Mouse (Mus musculus): Measurements from ENCODE around the gene Cops2.

Gene Cops2

DNA sequence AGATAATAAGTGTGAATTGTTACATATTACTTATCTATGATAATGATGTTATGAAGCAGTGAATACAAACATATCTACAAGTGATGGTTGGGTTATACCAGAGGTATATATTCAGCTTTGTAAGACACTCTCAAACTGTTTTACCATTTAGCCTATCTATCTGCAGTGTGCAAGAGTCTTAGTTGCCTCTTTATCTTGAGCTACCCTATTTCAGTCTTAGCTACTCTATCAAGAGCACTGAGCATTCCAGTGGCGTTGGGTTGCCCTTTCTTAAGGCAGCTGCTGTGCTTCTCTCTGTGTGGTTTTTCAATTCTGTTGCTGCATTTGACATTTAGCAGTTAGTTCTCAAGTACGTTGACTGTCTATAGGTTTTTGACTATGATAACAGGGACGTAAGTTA is 4.9 kb upstream of the Cops2 start:
- H3K36me3 ChIP-seq (ENCODE audit: control insufficient read depth, insufficient read depth, low read length, poor library complexity, severe bottlenecking) = no peaks in the 10 kb centered on the region
- DNase-seq (ENCODE audit: low read depth, low spot score) = no peak
- no peaks in the 10 kb centered on the region for H3K27me3 ChIP-seq (ENCODE audit: control insufficient read depth, insufficient read depth, low read length, poor library complexity, severe bottlenecking)

DNA sequence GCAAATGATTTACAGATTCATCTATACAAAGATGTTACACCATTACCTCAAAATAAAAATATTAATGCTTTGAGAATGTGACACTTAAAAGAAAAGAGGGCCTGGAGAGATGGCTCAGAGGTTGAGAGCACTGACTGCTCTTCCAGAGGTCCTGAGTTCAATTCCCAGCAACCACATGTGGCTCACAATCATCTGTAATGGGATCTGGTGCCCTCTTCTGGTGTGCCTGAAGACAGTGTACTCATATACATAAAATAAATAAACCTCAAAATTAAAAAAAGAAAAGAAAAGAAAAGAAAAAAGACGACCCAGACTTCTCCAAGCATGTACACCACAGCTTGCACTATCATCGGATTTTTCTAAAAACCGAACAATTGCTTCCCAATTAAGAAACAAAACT is 1.2 kb downstream of the Cops2 start:
- no peaks in the 10 kb centered on the region for H3K27me3 ChIP-seq (ENCODE audit: control insufficient read depth, insufficient read depth, low read length, poor library complexity, severe bottlenecking)
- no peaks in the 10 kb centered on the region for H3K36me3 ChIP-seq (ENCODE audit: control insufficient read depth, insufficient read depth, low read length, poor library complexity, severe bottlenecking)
- DNase-seq (ENCODE audit: low read depth, low spot score) = no peak

- Histone ChIP-seq H3K27me3 (ENCODE audit: control insufficient read depth, insufficient read depth, low read length, poor library complexity, severe bottlenecking) (no peaks in the 10 kb centered on the region), H3K36me3 (ENCODE audit: control insufficient read depth, insufficient read depth, low read length, poor library complexity, severe bottlenecking) (peaks cover 9% of the 10 kb centered on the region; the same call in 1 of the 2 replicates)
- DNase-seq (ENCODE audit: low read depth, low spot score) = no peak
Measured at GRCm38 (mm10) chr2:125851237-125851636, 7.7 kb downstream of the Cops2 start.

DNA sequence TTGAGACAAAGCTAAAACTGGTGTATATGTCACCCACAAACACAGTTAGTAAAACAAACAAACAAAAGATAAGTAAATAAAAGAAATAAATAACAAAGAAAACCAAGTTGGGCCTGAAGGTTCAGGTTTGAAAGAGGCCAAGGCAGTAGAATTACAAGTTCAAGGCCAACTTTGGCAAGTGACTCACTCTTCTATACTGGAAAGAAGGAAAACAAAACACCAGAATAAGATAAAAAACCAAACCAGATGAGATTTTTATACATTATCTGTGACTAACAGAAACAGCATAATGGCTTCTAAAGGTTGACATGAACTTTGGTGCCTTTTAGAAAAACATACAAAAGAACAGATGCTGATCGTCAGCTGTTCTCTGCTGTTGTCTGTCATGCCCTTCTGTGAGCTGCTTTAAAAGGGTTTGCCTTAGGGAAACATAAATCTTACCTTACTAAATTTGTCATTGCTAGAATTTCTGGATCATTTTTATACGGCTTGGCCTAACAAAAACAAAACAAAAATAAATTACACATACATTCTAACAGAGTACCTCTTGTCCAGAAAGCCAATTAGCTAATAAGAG is 20.1 kb downstream of the Cops2 start:
- no peak for DNase-seq (ENCODE audit: low read depth, low spot score)
- H3K27me3 ChIP-seq (ENCODE audit: control insufficient read depth, insufficient read depth, low read length, poor library complexity, severe bottlenecking) = no peaks in the 10 kb centered on the region
- peaks cover 19% of the 10 kb centered on the region; the same call in 1 of the 2 replicates for H3K36me3 ChIP-seq (ENCODE audit: control insufficient read depth, insufficient read depth, low read length, poor library complexity, severe bottlenecking)

- Histone ChIP-seq H3K36me3 (ENCODE audit: control insufficient read depth, insufficient read depth, low read length, poor library complexity, severe bottlenecking) (peaks cover 19% of the 10 kb centered on the region; the same call in 1 of the 2 replicates), H3K27me3 (ENCODE audit: control insufficient read depth, insufficient read depth, low read length, poor library complexity, severe bottlenecking) (no peaks in the 10 kb centered on the region)
- no peak for DNase-seq (ENCODE audit: low read depth, low spot score)
Measured at GRCm38 (mm10) chr2:125838091-125838490, 20.8 kb downstream of the Cops2 start.

GRCm38 (mm10) chr2:125829924-125830323 is 29.0 kb downstream of the Cops2 start:
- H3K27me3 ChIP-seq (ENCODE audit: control insufficient read depth, insufficient read depth, low read length, poor library complexity, severe bottlenecking) = no peaks in the 10 kb centered on the region
- DNase-seq (ENCODE audit: low read depth, low spot score) = no peak
- H3K36me3 ChIP-seq (ENCODE audit: control insufficient read depth, insufficient read depth, low read length, poor library complexity, severe bottlenecking) = peaks cover 10% of the 10 kb centered on the region; the same call in 1 of the 2 replicates

- DNase-seq (ENCODE audit: low read depth, low spot score) = no peak
- H3K27me3 ChIP-seq (ENCODE audit: control insufficient read depth, insufficient read depth, low read length, poor library complexity, severe bottlenecking) = no peaks in the 10 kb centered on the region
- no peaks in the 10 kb centered on the region for H3K36me3 ChIP-seq (ENCODE audit: control insufficient read depth, insufficient read depth, low read length, poor library complexity, severe bottlenecking)
Measured at GRCm38 (mm10) chr2:125827898-125828297, 31.0 kb downstream of the Cops2 start.

GRCm38 (mm10) chr2:125826201-125826600 is 32.7 kb downstream of the Cops2 start:
- DNase-seq (ENCODE audit: low read depth, low spot score) = no peak
- H3K36me3 ChIP-seq (ENCODE audit: control insufficient read depth, insufficient read depth, low read length, poor library complexity, severe bottlenecking) = no peaks in the 10 kb centered on the region
- H3K27me3 ChIP-seq (ENCODE audit: control insufficient read depth, insufficient read depth, low read length, poor library complexity, severe bottlenecking) = no peaks in the 10 kb centered on the region

GRCm38 (mm10) chr2:125820397-125820796 is 38.5 kb downstream of the Cops2 start:
- Histone ChIP-seq H3K36me3 (ENCODE audit: control insufficient read depth, insufficient read depth, low read length, poor library complexity, severe bottlenecking) (no peaks in the 10 kb centered on the region), H3K27me3 (ENCODE audit: control insufficient read depth, insufficient read depth, low read length, poor library complexity, severe bottlenecking) (no peaks in the 10 kb centered on the region)
- no peak for DNase-seq (ENCODE audit: low read depth, low spot score)

DNA sequence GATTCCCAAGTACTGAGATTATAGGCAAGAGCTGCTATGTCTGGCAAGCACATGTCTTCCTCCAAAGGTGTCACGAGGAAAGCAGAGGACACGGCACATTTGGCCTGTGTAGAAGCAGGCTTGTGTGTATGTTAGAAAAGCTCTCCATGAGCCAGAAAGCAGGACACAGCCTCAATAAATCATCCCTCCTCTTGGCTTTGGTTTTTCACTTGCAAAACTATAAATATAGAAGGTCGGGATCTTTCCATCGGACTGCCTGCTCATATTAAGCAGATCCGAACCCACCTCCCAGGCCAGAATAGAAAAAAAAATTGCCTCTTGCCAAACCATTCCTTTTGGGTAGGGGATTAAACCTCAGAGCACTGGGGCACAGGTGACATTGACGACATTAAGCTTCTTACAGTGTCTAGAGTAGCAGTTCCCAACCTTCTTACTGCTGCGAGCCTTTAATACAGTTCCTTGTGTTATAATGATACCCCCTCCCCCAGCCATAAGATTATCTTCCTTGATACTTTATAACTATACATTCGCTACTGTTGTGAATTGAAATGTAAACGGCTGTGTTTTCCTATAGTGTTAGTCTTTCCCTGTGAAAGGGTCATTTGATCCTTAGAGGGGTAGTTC is 44.9 kb downstream of the Cops2 start:
- no peaks in the 10 kb centered on the region for H3K27me3 ChIP-seq (ENCODE audit: control insufficient read depth, insufficient read depth, low read length, poor library complexity, severe bottlenecking)
- no peak for DNase-seq (ENCODE audit: low read depth, low spot score)
- no peaks in the 10 kb centered on the region for H3K36me3 ChIP-seq (ENCODE audit: control insufficient read depth, insufficient read depth, low read length, poor library complexity, severe bottlenecking)

DNA sequence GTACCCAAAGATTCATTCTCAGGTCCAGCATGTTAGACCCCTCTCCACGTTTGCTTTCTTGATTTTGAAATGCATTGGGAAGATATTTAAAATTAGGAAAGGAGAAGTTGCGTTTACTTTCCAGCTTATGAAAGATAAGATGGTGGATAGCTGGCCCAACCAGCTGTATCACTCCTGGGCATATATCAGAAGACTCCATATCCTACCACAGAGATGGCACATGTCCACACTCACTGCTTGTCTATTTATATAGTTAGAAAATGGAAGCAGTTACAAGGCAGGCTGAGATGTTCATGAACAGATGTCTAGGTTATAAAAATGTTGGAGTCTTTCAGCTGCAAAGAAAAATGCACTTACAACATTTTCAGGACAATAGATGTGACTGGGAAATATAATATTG is 47.6 kb downstream of the Cops2 start:
- no peaks in the 10 kb centered on the region for H3K36me3 ChIP-seq (ENCODE audit: control insufficient read depth, insufficient read depth, low read length, poor library complexity, severe bottlenecking)
- H3K27me3 ChIP-seq (ENCODE audit: control insufficient read depth, insufficient read depth, low read length, poor library complexity, severe bottlenecking) = no peaks in the 10 kb centered on the region
- DNase-seq (ENCODE audit: low read depth, low spot score) = no peak

GRCm38 (mm10) chr2:125809551-125809950 is 49.4 kb downstream of the Cops2 start:
- DNase-seq (ENCODE audit: low read depth, low spot score) = no peak
- Histone ChIP-seq H3K36me3 (ENCODE audit: control insufficient read depth, insufficient read depth, low read length, poor library complexity, severe bottlenecking) (no peaks in the 10 kb centered on the region), H3K27me3 (ENCODE audit: control insufficient read depth, insufficient read depth, low read length, poor library complexity, severe bottlenecking) (no peaks in the 10 kb centered on the region)

- no peak for DNase-seq (ENCODE audit: low read depth, low spot score)
Measured at GRCm38 (mm10) chr2:125805826-125806225, 53.1 kb downstream of the Cops2 start.

DNA sequence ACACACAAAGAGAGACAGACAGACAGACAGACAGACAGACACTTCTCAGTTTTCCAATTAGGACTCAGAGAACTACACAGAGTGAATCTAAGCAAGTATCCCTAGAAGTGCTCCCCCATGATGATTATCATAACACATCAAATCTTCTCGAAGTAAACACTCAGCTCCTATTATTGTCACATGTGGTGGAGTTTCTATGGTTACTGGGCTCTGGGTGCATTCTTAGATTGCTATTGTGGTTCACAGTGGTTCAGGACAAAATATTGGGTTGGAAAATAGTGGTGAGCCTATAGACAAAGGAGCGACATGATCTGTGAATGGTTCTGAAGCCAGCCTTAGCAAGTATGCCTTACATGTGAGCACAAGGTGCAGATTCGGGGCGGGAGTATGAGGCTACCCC is 57.0 kb downstream of the Cops2 start:
- Histone ChIP-seq H3K36me3 (ENCODE audit: control insufficient read depth, insufficient read depth, low read length, poor library complexity, severe bottlenecking) (no peaks in the 10 kb centered on the region), H3K27me3 (ENCODE audit: control insufficient read depth, insufficient read depth, low read length, poor library complexity, severe bottlenecking) (no peaks in the 10 kb centered on the region)
- DNase-seq (ENCODE audit: low read depth, low spot score) = no peak

More at GRCm38 (mm10) chr2:125805826-125806225, 53.1 kb downstream of the Cops2 start:
- Histone ChIP-seq H3K36me3 (ENCODE audit: control insufficient read depth, insufficient read depth, low read length, poor library complexity, severe bottlenecking) (no peaks in the 10 kb centered on the region), H3K27me3 (ENCODE audit: control insufficient read depth, insufficient read depth, low read length, poor library complexity, severe bottlenecking) (no peaks in the 10 kb centered on the region)

DNA sequence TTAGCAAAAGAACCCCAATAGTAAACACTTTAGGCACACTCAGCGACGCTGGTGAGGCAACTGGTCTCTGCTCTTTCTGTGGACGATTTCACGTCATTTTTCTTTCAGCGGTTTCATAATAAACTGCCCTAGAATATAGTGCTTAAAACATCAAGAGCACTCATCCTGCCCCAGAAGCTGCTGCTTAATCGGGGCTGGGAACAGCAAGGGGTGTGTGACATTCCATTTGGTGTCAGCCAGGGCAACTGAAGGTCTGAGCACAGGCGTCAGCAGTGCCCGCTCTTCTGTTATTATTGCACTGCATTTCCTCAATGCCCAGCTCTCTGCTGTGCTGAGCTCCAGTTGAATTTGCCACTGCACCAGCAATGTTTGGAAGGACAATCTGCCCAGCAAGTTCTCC is 57.9 kb downstream of the Cops2 start:
- H3K36me3 ChIP-seq (ENCODE audit: control insufficient read depth, insufficient read depth, low read length, poor library complexity, severe bottlenecking) = no peaks in the 10 kb centered on the region
- no peak for DNase-seq (ENCODE audit: low read depth, low spot score)

DNA sequence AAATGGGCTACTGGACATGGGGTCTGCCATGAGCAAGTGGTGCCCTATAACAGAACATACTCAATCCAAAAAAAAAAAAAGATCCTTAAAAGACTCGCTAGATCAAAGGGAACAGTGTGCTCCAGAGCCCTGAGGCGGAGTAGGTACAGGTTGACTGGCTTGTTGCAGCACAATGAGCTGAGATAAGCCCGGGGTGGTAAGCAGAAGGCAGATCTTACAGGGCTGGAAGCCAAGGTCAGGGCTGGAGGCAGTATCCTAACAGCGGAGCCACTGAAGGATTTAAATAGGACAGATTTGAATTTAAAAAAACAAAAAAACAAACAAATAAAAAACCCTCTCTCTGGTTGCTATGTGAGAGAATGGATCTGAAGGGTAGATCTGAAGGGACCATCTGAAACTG is 58.5 kb downstream of the Cops2 start:
- DNase-seq (ENCODE audit: low read depth, low spot score) = no peak
- Histone ChIP-seq H3K27me3 (ENCODE audit: control insufficient read depth, insufficient read depth, low read length, poor library complexity, severe bottlenecking) (no peaks in the 10 kb centered on the region), H3K36me3 (ENCODE audit: control insufficient read depth, insufficient read depth, low read length, poor library complexity, severe bottlenecking) (no peaks in the 10 kb centered on the region)

More for the DNA sequence above, 57.9 kb downstream of the Cops2 start:
- H3K27me3 ChIP-seq (ENCODE audit: control insufficient read depth, insufficient read depth, low read length, poor library complexity, severe bottlenecking) = no peaks in the 10 kb centered on the region

Data from splenic B cell, adult 2 months (primary cell).